Mouse (Mus musculus) layer of hippocampus, postnatal 10 days (tissue): Measurements from ENCODE around the gene Vamp2. TPM values are rescaled to one million over a fixed set of nuclear protein-coding genes. Genes with fewer than 3 reads are reported as not detected.

Experiments
- DNase-seq, 2 experiments: peaks; one replicate each; pipeline ENCODE4 v3.0.0; 2021; ENCODE audit warnings: low spot score in 2 of 2
- total RNA-seq, 2 experiments: library from RNA; stranded (reverse); gene quantifications; 2 replicates each; pipeline ENCODE4 v1.2.3; 2021

Gene Vamp2
- total RNA-seq, 2 experiments from 2014 or later, result 909 to 1,029 TPM

DNA sequence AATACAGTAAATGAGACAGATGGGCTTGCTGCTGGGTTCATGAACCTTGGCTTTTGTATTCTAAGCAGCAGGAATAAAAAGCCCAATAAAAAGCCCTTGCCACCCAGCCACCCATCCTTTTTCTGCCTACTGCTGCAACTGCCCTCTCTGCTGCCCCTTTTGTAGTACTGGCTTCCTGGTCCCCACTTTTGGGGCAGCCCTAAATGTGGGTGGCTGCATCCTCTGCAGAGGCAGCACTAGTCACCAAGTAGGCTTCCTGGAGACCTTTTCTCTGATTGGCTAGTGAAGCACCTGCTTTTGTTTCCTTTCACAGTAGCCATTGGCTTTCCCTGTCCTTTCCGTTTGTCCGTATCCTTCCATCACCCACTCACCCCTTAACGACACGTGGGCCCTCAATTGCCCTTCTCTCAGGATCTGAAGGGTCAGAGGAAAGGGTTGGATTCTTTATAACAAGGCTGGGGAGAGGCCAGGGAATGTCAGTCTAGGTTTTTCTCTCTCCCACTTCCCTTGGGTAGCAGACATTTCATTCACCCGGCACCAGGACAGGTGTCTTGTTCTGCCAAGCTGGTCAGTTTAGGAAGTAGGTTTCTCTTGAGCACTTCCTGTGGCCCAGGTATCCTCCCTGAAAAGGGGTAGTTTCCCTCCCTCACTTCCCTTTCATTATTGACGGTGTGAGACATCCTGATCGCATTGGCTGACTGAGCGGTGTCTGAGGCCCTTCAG lies 9.9 kb downstream of the Vamp2 start:
- DNase-seq, result peak in 1 of 2 experiments; percentile 24

GRCm38 (mm10) chr11:69098762-69099091 lies 10.4 kb downstream of the Vamp2 start:
- peak; percentile 97 for DNase-seq

DNA sequence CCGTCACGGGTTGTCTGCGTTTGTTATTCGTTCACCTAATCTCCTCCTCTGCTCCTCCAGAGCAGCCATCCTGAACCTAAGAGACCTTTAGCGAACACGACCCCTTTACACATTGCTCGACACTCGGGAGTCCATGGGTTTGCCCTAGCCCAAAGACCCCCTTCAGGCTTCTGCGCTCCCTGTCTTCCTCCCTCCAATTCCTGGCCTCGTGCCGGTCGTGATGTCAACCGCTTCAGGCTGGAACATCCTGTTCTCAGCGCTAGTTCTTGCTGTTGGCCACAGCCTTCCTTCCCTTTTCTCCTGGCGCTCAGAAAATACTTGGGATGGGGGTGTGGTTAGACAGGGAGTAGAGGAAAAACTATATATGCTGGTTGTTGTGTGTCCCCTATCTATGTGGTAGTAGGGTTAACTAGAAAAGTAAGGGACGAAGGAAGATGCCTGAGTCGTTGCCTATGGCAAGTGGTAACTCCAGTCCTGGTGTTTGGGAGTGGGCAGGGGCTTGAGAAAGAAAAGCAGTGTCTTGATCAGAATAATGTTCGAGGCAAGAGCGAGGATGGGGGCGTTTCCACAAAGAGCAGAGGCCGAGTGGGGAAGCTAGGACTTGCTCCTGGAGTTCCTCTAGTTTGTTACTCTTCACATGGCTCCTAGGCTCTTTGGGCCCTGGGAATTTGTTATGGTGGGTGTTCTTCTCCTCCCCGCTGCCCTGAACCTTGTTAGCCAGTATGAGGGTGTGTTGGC lies 11.1 kb downstream of the Vamp2 start:
- peak; percentile 78 to 84 for DNase-seq

DNA sequence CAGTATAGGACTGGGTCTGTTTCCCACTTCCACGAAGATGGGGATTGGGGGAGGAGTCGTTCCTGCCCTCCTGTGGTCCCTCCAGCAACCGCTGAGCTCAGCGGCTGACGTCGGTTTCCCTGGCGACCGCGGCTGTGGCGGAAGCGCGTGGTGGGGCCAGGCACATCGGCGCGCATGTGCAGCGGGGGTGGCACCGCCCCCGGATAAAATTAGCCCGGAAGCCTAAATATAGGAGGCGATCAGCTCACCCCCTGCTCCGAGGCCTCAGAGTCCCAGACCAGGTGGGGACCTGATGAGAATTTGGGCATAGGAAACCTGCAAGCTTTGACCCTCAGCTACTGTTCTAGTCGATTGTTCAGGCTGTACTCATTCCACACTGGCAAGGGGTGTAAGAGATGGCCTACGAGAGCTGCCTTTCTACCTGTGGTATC lies 11.6 kb downstream of the Vamp2 start:
- DNase-seq, result peak; percentile 89 to 91

GRCm38 (mm10) chr11:69100639-69101360 lies 12.5 kb downstream of the Vamp2 start:
- DNase-seq, result peak; percentile 19 to 27

- peak in 1 of 2 experiments; percentile 9 for DNase-seq
Measured at GRCm38 (mm10) chr11:69101604-69102402, 13.5 kb downstream of the Vamp2 start.

DNA sequence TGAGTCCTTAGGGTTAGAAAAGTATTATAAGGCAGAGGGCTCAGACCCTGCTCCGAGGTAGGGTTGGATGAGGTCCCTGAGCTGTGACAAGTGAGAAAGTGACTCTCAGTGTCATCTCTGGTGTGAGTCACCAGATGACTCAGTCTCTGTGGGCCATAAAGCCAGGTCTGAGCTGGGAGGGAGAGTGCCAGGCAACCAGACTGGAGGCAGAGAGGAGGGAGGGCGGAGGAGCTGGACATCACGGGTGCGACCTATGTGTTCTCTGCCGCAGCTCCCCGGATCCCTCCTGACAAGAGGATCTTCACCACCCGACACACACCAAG lies 14.1 kb downstream of the Vamp2 start:
- DNase-seq, result peak; percentile 2 to 13

DNA sequence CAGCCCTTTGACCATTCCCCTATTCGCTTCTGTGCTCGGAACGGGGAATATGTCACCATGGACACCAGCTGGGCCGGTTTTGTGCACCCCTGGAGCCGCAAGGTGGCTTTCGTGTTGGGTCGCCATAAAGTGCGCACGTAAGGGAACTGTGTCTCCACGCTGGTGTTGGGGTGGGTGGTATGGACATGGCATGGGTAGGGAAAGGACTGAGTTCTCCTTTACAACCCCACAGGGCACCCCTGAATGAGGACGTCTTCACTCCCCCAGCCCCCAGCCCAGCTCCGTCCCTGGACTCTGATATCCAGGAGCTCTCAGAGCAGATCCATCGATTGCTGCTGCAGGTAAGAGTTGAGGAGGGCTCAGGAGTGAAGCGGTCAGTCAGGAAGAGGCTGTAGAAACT lies 14.8 kb downstream of the Vamp2 start:
- peak in 1 of 2 experiments; percentile 4 for DNase-seq

- peak; percentile 3 to 11 for DNase-seq
Measured at GRCm38 (mm10) chr11:69103531-69104435, 15.5 kb downstream of the Vamp2 start.

- peak in 1 of 2 experiments; percentile 3 for DNase-seq
Measured at GRCm38 (mm10) chr11:69104487-69104886, 16.2 kb downstream of the Vamp2 start.

- DNase-seq, result peak in 1 of 2 experiments; percentile 2
Measured at GRCm38 (mm10) chr11:69105227-69105626, 16.9 kb downstream of the Vamp2 start.

- peak in 1 of 2 experiments; percentile 6 for DNase-seq
Measured at GRCm38 (mm10) chr11:69105796-69106195, 17.5 kb downstream of the Vamp2 start.

- DNase-seq, result no peak
Measured at GRCm38 (mm10) chr11:69106299-69106698, 18.0 kb downstream of the Vamp2 start.

- no peak for DNase-seq
Measured at GRCm38 (mm10) chr11:69106842-69107241, 18.6 kb downstream of the Vamp2 start.

DNA sequence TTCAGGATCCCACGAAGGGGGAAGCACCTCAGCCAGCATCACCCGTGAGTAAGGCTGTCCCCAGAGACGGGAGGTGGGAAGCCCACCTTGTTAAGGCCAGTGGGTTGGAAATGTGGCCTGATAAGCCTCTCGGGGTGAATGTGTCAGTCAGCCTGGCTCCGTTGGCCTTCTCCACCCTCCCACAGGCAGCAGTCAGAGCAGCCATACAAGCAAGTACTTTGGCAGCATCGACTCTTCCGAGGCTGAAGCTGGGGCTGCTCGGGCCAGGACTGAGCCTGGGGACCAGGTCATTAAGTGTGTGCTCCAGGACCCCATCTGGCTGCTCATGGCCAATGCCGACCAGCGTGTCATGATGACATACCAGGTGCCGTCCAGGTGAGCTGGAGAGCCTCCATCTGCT lies 19.4 kb downstream of the Vamp2 start:
- no peak for DNase-seq

DNA sequence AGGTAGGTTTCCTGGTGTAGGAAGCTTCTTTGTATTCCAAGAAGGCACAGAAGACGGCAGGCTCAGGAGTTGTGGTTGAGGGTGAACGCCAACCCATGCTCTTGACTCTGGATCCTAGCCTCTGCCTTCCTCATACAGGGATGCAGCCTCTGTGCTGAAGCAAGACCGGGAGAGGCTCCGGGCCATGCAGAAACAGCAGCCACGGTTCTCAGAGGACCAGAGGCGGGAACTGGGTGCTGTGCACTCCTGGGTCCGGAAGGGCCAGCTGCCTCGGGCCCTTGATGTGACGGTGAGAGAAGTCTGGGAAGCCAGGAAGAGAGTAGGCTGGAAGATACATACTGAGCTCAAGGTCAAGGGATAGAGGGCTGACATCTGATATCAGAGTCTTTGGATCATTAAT lies 19.9 kb downstream of the Vamp2 start:
- no peak for DNase-seq

DNA sequence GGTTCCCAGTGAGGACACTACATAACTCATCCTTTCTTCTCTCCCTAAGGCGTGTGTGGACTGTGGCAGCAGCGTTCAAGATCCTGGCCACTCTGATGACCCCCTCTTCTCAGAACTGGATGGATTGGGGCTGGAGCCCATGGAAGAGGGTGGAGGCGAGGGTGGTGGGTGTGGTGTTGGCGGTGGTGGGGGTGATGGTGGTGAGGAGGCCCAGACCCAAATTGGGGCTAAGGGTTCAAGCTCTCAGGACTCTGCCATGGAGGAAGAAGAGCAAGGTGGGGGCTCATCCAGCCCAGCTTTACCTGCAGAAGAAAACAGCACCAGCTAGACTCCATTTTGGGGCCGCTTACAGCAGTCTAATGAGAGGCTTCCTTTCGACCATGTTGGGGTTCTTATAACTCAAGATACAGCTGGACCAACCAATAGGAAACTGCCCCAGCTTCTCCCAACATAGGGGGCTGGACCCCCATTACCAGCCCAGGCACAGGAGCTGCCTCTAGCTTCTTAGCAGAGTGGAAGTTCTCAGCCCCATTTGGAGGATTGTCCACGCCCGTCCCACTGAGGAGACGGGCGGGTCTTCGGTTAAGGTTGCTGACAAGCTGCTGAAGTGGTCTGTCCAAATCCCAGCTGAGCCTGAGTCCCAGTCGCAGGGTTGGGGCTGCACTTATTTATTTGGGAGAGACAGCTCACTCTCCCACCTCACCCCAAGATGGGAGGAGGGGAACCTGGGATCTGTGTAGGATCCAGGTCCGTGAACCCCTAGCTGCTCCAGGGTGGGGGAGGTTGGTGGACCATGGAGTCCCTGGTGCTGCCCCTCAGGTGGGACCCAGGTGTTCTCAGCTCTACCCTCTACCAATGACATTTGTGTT lies 21.0 kb downstream of the Vamp2 start:
- DNase-seq, result no peak

DNA sequence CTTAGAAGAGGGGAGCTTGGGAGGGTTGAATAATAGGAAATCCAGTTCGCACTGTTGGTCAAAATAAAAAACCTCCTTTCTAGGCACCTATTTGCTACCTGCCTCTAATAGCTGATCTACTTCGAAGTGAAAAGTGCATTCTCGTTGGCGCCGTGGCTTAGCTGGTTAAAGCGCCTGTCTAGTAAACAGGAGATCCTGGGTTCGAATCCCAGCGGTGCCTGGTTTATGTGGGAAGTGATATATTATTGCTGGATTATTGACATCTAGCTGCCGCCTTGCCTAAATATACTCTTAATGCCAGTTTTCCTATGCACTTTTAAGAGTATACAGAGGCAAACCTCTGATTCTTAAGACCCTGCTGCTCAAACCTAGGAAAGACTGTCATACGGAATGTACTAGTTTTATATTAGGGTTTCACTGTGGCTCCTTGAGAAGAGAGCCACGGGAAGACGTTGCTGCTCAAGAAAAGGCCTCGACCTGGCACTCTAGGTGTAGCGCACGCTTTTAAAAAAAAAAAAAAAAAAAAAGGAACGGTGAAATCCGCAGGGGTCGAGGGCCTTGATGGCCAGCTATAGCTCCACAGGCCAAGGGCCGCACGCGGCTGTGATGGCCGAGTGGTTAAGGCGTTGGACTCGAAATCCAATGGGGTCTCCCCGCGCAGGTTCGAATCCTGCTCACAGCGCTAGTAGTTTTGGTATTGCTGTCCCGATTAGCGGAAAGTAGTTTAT lies 22.2 kb downstream of the Vamp2 start:
- DNase-seq, result peak; percentile 97
